Mouse (Mus musculus) neural tube, embryonic 15.5 days (tissue): ENCODE measurements around the gene Mea1. TPM values are rescaled to one million over a fixed set of nuclear protein-coding genes. Genes with fewer than 3 reads are reported as not detected.

ENCODE experiments used
- ATAC-seq: fragments of 200-750 bp; cut with Nextera tagmentation; 2 replicates; pipeline ENCODE4 v1.8.0; 2017; ENCODE audit warnings: mild to moderate bottlenecking, moderate TSS enrichment, moderate library complexity; ENCODE audit not compliant: low FRiP score
- H3K27ac ChIP-seq: fragments of 300-500 bp; sonication (generic); replicated peaks from 2 replicates; pipeline ENCODE4 v1.5.1; 2015; ENCODE audit warnings: mild to moderate bottlenecking, inconsistent platforms
- H3K27me3 ChIP-seq: fragments of 300-500 bp; sonication (generic); replicated peaks from 2 replicates; pipeline ENCODE4 v1.6.1; 2015; ENCODE audit warnings: inconsistent platforms
- H3K36me3 ChIP-seq: fragments of 300-500 bp; sonication (generic); 2 replicates; pipeline ENCODE4 v1.6.1; 2015; ENCODE audit warnings: inconsistent platforms
- H3K4me1 ChIP-seq: fragments of 300-500 bp; sonication (generic); 2 replicates; pipeline ENCODE4 v1.6.1; 2015; ENCODE audit warnings: inconsistent platforms
- H3K4me2 ChIP-seq: fragments of 300-500 bp; sonication (generic); 2 replicates; pipeline ENCODE4 v1.6.1; 2015; ENCODE audit warnings: inconsistent platforms, mild to moderate bottlenecking, moderate library complexity
- H3K4me3 ChIP-seq: fragments of 300-500 bp; sonication (generic); replicated peaks from 2 replicates; pipeline ENCODE4 v1.5.1; 2015; ENCODE audit warnings: mild to moderate bottlenecking, inconsistent platforms
- H3K9ac ChIP-seq: fragments of 300-500 bp; sonication (generic); replicated peaks from 2 replicates; pipeline ENCODE4 v1.6.1; 2015; ENCODE audit warnings: mild to moderate bottlenecking, inconsistent platforms
- H3K9me3 ChIP-seq: fragments of 300-500 bp; sonication (generic); replicated peaks from 2 replicates; pipeline ENCODE4 v1.6.1; 2016; ENCODE audit warnings: inconsistent platforms
- WGBS: fragments of 180-500 bp; shearing (Covaris S2); methylation state at CpG from one replicate; pipeline ENCODE4 v1.1.7; 2015; ENCODE audit warnings: mixed read lengths; 5-methylcytosine and 5-hydroxymethylcytosine counted together
- polyA plus RNA-seq: library from polyadenylated mRNA; unstranded; fragments of >200 nt; fragmentation: Nextera tagmentation; extraction: Ambion mirVana; gene quantifications from 2 replicates; pipeline ENCODE4 v1.2.1, GENCODE M21; 2015

The Mea1 gene
- 275 and 308 TPM in 2 replicates for polyA plus RNA-seq

DNA sequence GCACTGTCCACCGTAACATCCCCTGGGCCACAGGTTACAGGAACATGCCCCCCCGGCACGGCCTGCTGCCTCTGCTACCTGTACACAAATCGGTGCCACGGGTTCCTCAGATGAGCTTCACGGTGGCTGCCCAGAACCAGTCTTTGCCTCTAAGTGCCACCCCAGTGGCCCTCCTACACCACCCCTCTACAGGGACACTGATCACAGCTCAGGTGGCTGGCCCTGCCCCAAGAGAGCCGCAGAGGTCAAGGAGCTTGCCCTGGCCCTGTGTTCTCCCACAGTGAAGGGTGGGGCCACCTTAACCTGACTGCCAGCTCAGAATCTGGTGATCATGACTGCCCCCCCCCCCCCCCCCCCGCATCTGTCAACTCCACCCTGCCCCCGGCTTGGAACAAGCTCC is at the start of gene Mea1:
Gene Mea1 (plus strand): TSS at position 378 of the 400 bp plus-strand sequence.
- peak within 1 kb of the TSS; percentile 57 for H3K4me3 ChIP-seq
- peaks cover 49% of the 10 kb centered on the region for H3K4me1 ChIP-seq
- ATAC-seq, result no peak
- H3K9ac ChIP-seq, result peak within 1 kb of the TSS; percentile 55
- peaks cover 44% of the 10 kb centered on the region for H3K36me3 ChIP-seq
- H3K9me3 ChIP-seq, result no peaks in the 10 kb centered on the region
- H3K27ac ChIP-seq, result peak within 1 kb of the TSS; percentile 85; the same call in 1 of the 2 replicates
- 97% methylated on average over 8 of the region's 9 CpGs for WGBS
- no peaks in the 10 kb centered on the region for H3K27me3 ChIP-seq
- H3K4me2 ChIP-seq, result peak within 1 kb of the TSS; percentile 94

DNA sequence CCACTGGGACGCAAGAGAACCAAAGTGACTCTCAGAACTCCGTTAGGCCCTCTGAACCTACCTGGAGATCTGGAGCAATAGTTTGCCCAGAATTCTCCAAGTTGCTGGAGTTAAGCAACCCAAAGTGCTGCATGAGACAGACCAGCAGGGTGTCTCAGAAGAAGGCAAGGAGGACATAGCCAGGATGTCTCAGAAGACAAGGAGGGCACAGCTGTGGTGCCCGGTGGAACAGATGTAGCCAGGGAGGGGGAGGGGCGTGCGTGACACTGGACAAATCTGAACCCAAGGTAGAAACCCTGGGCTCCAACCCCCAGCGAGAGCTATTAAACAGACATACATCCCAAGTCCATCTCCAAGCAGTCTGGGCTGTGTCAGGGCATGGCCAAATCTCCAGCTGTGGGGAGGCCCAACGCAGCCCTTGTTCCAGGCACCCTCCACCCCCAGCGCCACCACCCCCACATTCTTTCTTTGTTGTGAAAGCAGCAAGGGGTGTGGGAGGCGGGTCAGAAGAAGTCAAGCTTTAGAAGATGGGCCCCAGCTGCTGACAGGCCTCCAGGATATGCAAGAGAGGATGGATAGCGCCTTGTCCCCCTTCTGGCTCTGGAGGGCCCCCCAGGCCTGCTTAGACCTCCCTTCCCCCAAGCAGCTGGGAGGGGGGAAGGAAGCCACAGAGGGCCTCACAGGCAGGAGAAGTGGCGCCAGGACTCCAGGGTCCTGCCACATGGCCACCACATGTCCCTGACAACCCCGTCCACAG is 48.7 kb upstream of the Mea1 start:
- ATAC-seq, result peak; percentile 33
- Histone ChIP-seq H3K9ac (peak overlapping the region; percentile 97), H3K36me3 (peaks cover 30% of the 10 kb centered on the region), H3K4me2 (peak overlapping the region; percentile 84), H3K9me3 (no peaks in the 10 kb centered on the region), H3K27me3 (no peaks in the 10 kb centered on the region), H3K4me3 (peak overlapping the region; percentile 97), H3K4me1 (peaks cover 41% of the 10 kb centered on the region), H3K27ac (peak overlapping the region; percentile 91)
- WGBS, result 8% methylated on average over 11 of the region's 12 CpGs

DNA sequence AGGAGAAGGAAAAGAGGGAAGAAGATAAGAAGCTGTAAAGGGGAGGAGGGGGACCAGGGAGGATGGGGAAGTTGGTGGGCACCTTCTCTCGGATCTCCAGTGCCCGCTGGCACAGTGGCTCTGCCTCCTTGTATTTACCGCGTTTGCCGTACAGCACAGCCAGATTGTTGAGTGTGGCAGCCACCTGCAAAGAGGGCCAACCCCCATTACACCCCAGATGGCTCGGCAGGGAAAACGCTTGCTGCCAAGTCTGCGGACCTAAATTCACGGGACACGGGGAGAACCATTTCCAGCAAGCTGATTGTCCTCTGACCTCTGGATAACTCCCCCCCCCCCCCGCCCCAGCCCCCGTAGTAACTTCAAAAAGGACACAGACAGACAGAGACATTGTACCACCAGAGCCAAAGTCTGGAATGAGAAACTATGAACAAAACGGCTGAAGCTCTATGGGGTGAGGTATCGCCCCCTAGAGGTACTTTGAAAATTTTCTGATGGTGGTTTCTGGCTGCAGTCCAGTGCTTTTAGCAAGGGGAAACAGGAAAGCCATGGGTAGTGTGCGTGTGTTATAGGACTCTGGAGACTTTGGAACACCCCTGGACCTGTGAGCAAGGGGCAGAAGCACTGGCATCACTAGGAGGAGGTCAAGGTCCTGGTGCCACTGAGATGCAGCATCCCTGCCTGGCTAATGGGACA is 41.6 kb upstream of the Mea1 start:
- no peaks in the 10 kb centered on the region for H3K27me3 ChIP-seq
- peak; percentile 35 for ATAC-seq
- no peak overlapping the region for H3K9ac ChIP-seq
- peak overlapping the region; percentile 38 for H3K4me2 ChIP-seq
- H3K4me1 ChIP-seq, result peaks cover 10% of the 10 kb centered on the region; the same call in 1 of the 2 replicates
- H3K36me3 ChIP-seq, result peaks cover 49% of the 10 kb centered on the region
- H3K4me3 ChIP-seq, result no peak overlapping the region
- no peak overlapping the region for H3K27ac ChIP-seq
- H3K9me3 ChIP-seq, result no peaks in the 10 kb centered on the region
- WGBS, result 13% methylated on average over 15 of the region's 15 CpGs

DNA sequence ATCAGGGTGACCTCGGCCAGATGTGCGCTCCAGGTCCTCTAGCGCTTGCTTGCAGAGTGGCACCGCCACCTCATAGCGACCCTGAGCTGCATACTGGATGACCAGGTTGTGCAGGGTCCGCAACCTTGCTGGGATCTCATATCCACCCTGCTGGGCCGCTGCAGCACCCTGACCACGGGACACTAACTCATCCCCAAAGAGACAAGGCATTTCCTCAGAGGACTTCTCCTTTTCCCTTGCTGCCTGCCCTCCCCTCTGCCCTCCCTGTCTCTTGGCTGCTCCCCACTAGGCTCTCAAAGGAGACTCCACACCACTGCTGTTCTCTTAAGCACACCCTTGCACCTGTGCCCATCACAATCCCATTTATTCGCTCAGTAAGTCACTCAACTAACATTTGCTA is 38.7 kb upstream of the Mea1 start:
- Histone ChIP-seq H3K4me1 (peaks cover 26% of the 10 kb centered on the region), H3K9ac (no peak overlapping the region), H3K27me3 (no peaks in the 10 kb centered on the region), H3K4me3 (no peak overlapping the region), H3K4me2 (no peak overlapping the region), H3K9me3 (no peaks in the 10 kb centered on the region), H3K27ac (no peak overlapping the region), H3K36me3 (peaks cover 38% of the 10 kb centered on the region)
- 81% methylated on average over 9 of the region's 9 CpGs for WGBS
- ATAC-seq, result no peak

DNA sequence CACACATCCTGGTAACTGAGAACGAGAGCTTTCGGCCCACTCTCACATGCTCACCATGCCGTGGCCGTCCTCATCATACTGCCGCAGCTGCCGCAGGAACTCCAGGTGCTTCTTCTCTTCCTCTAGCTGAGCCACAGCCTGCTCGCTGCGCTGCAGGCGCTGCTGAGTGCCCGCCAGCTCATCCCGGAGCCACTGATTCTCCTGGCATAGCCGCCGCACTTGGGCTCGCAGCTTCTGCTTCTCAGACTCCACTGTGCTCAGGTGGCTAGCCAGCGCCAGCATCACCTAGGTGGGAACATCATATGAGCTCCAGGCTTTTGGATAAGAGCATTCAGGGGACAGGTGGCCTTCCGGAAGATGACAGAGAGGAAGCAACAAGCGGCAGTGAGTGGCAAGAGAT is 36.5 kb upstream of the Mea1 start:
- no peak overlapping the region for H3K27ac ChIP-seq
- H3K27me3 ChIP-seq, result no peaks in the 10 kb centered on the region
- H3K4me3 ChIP-seq, result no peak overlapping the region
- no peak for ATAC-seq
- no peak overlapping the region for H3K4me2 ChIP-seq
- 91% methylated on average over 17 of the region's 17 CpGs for WGBS
- H3K9me3 ChIP-seq, result no peaks in the 10 kb centered on the region
- H3K9ac ChIP-seq, result no peak overlapping the region
- peaks cover 34% of the 10 kb centered on the region for H3K36me3 ChIP-seq
- peaks cover 31% of the 10 kb centered on the region for H3K4me1 ChIP-seq

DNA sequence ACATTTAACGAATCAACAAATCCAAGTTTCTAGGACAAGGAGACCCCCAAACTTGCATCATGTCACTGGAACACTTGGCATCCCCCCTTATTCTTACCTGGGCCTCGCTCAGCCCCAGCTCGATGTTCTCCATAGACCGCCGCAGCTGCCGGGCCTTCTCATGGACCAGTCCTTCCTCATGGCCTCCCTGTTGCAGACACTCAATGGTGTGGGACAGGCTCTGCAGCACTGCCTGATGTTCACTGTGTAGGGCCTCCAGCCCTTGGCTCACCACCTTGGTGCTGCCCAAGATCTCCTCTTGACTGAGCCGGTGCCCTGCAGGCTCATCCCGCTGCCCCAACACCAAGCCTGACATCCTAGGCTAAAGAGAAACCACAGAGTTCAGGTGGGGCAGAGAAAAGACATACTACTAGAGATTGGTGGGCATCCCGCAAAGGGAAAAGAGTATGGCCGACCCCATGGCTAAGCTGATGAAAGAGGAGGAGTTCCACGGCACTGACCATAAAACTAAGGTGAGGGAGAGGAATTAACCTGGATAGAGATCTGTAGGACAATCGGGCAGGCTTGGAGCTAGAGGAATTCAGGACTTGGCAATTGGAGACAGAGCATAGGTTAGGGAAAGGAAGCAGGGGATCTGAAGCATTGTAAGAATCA is 34.3 kb upstream of the Mea1 start:
- peak overlapping the region; percentile 86 for H3K4me2 ChIP-seq
- peak overlapping the region; percentile 69 for H3K9ac ChIP-seq
- H3K36me3 ChIP-seq, result peaks cover 37% of the 10 kb centered on the region
- ATAC-seq, result no peak
- H3K27ac ChIP-seq, result no peak overlapping the region
- H3K9me3 ChIP-seq, result no peaks in the 10 kb centered on the region
- 89% methylated on average over 12 of the region's 12 CpGs for WGBS
- no peaks in the 10 kb centered on the region for H3K27me3 ChIP-seq
- H3K4me1 ChIP-seq, result peaks cover 33% of the 10 kb centered on the region
- peak overlapping the region; percentile 83 for H3K4me3 ChIP-seq

DNA sequence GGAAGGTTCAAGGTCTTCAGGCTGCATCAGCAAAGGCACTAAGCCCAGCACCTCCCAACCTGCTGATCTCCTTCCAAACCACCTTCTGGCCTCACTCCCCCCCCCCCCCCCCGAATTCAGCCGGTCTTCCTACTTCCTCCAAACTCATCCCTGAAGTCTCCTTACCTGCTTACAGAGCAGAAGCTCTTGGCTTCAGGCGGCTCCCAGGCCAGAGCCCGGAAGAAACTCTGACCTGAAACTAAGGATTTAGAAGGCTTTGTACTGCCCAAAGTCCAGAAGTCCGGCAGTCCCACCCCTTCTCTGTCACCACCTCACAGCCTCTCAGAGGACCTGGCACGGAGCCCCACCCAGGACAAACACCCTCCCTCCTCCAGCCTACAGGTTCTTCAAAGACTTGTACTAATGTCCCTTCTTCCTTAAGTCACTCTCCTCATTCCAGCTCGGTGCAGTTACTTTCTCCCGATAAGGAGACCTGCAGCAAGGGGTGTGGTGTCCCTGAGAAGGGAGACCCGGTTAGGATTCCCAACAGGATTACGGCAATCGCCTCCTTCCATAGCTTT is 33.6 kb upstream of the Mea1 start:
- Histone ChIP-seq H3K9ac (peak overlapping the region; percentile 69), H3K27ac (peak overlapping the region; percentile 64), H3K9me3 (no peaks in the 10 kb centered on the region), H3K4me1 (peaks cover 40% of the 10 kb centered on the region), H3K36me3 (peaks cover 30% of the 10 kb centered on the region), H3K27me3 (no peaks in the 10 kb centered on the region), H3K4me3 (peak overlapping the region; percentile 83), H3K4me2 (peak overlapping the region; percentile 86)
- ATAC-seq, result no peak; the same call in 1 of the 2 replicates
- 13% methylated on average over 11 of the region's 11 CpGs for WGBS

DNA sequence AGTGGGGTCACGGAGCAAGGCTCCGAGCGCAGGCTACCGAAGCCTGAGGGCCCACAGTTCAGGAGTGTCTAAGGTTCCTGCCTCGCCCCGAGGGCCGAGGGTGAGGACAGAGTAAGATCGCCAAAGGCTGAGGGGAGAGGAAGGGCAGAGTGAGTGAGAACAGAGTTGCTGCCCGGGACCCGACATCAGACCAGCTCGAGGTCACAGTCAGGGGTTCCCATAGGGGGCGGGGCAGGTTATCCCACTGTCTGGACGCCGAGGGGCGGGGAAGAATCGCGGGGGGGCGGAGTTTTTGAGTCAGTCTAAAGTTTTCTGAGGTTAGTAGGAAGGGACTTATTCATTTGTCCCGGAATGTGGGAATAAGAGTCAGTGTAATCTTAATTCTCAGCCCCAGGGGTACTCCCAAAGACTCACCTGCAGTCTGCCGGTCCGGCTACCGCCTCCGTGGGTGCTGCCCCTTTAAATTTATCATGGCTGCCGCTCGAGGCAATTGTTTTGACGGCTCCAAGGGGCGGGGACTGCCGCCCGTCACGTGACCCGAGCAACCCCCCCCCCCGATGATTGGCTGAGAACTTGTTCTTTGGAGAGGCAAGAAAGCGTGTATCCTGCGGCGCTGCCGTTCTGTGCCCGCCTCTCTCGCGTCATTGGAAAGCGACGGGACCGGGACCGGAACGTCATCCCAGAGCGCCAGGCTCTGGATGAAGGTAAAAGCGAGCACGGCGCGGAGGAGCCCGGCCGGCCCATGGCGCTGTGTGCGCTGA is 32.9 kb upstream of the Mea1 start, which contains the start of the genes Klc4 and Mrpl2:
Gene Klc4 (minus strand): TSS at position 462 of the 761 bp plus-strand sequence.
Gene Mrpl2 (plus strand): TSS at position 669 of the 761 bp plus-strand sequence.
- Histone ChIP-seq H3K9me3 (no peaks in the 10 kb centered on the region), H3K4me3 (peak within 1 kb of the TSS; percentile 83), H3K27me3 (no peaks in the 10 kb centered on the region), H3K9ac (peak within 1 kb of the TSS; percentile 88), H3K4me2 (peak within 1 kb of the TSS; percentile 86), H3K27ac (peak within 1 kb of the TSS; percentile 95), H3K36me3 (peaks cover 23% of the 10 kb centered on the region), H3K4me1 (peaks cover 44% of the 10 kb centered on the region)
- WGBS, result under 1% methylated on average over 52 of the region's 53 CpGs
- peak; percentile 72 for ATAC-seq

DNA sequence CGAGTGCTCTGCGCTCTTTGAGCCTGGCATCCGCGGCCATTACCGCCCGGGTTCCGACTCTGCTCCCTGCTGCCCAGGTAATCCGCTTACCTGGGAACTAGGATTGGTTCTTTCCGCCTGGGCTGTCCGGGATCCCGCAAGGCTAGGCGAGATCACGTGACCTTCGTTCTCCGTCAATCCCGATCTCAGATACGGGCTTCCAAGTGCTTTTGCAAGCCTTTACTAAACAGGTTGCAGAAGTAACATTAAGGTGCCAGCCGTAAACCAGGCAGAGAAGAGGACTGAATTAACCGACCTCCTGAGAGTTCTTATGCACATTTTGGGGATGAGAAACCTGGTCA is 32.3 kb upstream of the Mea1 start:
- H3K36me3 ChIP-seq, result peaks cover 20% of the 10 kb centered on the region
- under 1% methylated on average over 19 of the region's 19 CpGs for WGBS
- peak overlapping the region; percentile 83 for H3K4me3 ChIP-seq
- H3K4me1 ChIP-seq, result peaks cover 49% of the 10 kb centered on the region
- H3K4me2 ChIP-seq, result peak overlapping the region; percentile 69
- H3K27ac ChIP-seq, result peak overlapping the region; percentile 95
- no peaks in the 10 kb centered on the region for H3K9me3 ChIP-seq
- H3K27me3 ChIP-seq, result no peaks in the 10 kb centered on the region
- no peak; the same call in 1 of the 2 replicates for ATAC-seq
- H3K9ac ChIP-seq, result peak overlapping the region; percentile 88

DNA sequence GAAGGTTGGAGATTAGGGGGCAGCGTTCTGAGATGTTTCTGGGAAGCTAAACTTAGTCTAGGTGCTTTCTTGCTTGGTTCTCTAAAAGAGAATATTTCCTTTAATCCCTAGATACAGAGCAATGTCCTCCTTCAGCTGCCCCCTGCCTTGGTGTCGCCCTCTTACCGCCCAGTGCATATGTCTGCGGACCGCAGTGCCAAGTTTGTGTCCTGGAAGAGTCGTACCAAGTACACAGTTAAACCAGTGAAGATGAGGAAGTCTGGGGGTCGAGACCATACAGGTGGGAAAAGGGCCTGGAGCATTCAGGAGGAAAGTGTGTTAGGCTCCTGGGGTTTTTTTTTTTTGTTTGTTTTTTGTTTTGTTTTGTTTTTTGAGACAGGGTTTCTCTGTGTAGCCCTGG is 31.3 kb upstream of the Mea1 start:
- H3K4me1 ChIP-seq, result peaks cover 59% of the 10 kb centered on the region
- 94% methylated on average over 7 of the region's 7 CpGs for WGBS
- H3K27me3 ChIP-seq, result no peaks in the 10 kb centered on the region
- H3K9ac ChIP-seq, result 0 out of 2 replicates have a peak overlapping the region, but pooled peaks have one; percentile 88
- H3K9me3 ChIP-seq, result no peaks in the 10 kb centered on the region
- no peak overlapping the region for H3K4me3 ChIP-seq
- peak overlapping the region; percentile 69; the same call in 1 of the 2 replicates for H3K4me2 ChIP-seq
- H3K27ac ChIP-seq, result no peak overlapping the region
- H3K36me3 ChIP-seq, result peaks cover 12% of the 10 kb centered on the region
- ATAC-seq, result no peak

DNA sequence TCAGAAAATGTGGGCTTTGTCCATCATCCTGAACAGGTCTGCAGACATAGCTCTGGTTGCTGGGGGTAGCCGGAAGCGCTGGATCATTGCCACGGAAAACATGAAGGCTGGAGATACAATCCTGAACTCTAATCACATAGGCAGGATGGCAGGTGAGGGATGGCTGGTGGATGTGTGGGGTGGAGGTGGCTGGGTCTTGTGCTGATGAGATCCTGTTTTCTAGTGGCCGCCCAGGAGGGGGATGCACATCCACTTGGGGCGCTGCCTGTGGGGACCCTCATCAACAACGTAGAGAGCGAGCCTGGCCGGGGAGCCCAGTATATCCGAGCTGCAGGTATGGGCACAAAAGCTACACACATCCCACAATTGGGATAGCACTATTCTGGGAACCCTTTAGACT is 30.2 kb upstream of the Mea1 start:
- WGBS, result 94% methylated on average over 9 of the region's 9 CpGs
- peaks cover 69% of the 10 kb centered on the region for H3K4me1 ChIP-seq
- no peaks in the 10 kb centered on the region for H3K9me3 ChIP-seq
- no peak overlapping the region for H3K4me3 ChIP-seq
- no peak overlapping the region for H3K9ac ChIP-seq
- peaks cover 17% of the 10 kb centered on the region for H3K36me3 ChIP-seq
- H3K27ac ChIP-seq, result no peak overlapping the region
- H3K27me3 ChIP-seq, result no peaks in the 10 kb centered on the region
- no peak overlapping the region for H3K4me2 ChIP-seq
- ATAC-seq, result no peak
